Mouse (Mus musculus): ENCODE data around the gene As3mt.

DNA sequence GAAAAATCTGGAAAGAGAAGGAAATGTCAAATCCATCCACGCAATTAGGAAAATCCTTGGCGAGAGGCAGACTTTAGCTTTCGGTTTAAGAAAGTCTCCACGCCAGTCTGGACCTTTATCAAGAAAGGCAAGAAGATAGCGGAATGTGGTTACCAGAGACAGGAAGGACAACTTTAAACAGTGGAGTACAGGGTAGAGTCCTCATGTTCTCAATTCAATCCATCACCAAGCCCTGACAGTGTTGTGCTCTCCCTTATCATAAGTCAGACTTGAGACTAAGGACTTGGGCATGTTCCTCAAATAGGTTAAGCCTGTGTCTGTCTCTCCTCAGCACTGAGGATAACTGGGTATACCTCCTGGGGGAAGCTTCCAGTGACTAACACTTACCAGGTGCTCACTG is 37.5 kb upstream of the As3mt start:
- TF ChIP-seq CTCF (IDR thresholded peaks at IDR 0.05; ENCODE audit: control insufficient read depth, insufficient read depth, low read length) (no peak), POLR2A (IDR thresholded peaks at IDR 0.05; ENCODE audit: borderline replicate concordance, control insufficient read depth, low read depth, low read length) (no peak)
